Mouse (Mus musculus) embryonic fibroblast, embryonic 13.5 days (primary cell): ENCODE data around the gene Acadvl.

ENCODE experiments used
- CTCF ChIP-seq: IDR thresholded peaks from 2 replicates; pipeline ENCODE4 v1.5.1; 2011; ENCODE audit warnings: mild to moderate bottlenecking, control low read depth, low read length, moderate library complexity, borderline replicate concordance; ENCODE audit not compliant: insufficient read depth
- POLR2A ChIP-seq: IDR thresholded peaks from 2 replicates; pipeline ENCODE4 v1.6.1; 2011; ENCODE audit warnings: low read depth, mild to moderate bottlenecking, control low read depth, low read length, moderate library complexity

- TF ChIP-seq CTCF (no peak), POLR2A (no peak)
Measured at GRCm38 (mm10) chr11:70017199-70017767, 2.1 kb upstream of the Acadvl start.
